In the genomic region with DNA sequence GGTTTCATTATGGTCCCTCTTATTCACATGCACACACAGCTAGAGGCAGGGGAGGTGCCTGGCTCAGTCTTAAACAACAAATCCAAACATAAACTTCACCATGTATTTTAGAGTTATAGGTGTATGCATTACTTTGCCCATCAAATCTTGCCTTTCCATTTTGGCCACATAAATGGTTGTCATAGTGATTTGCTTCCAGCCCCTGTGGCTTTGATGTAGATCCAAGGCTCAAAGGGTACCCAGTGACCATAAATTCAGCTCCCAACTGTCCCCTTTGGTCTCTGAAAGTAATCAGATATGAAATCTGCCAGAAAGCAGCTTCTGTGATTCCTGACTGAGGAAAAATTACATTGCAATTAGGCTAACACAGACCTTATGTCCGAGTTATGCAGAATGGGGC, we compare ENCODE assay signal across 16 mouse cellular contexts.
"Had no signal": no experiment of that assay in that cellular context is flagged by ENCODE, and none has a peak within 500 bp of the region (broad histone marks: within the 10 kb centered on the region; RNA-seq: fewer than 3 reads in every experiment).

No protein-coding gene starts in this region.

- H3K9me3 ChIP-seq: limb, embryonic 12.5 days; limb, embryonic 15.5 days; midbrain, embryonic 10.5 days; midbrain, embryonic 13.5 days; neural tube, embryonic 13.5 days had no signal

- H3K9ac ChIP-seq: limb, embryonic 12.5 days; limb, embryonic 15.5 days; liver, embryonic 14.5 days; liver, postnatal 0 days; lung, embryonic 14.5 days; midbrain, embryonic 13.5 days; neural tube, embryonic 13.5 days had no signal

- H3K4me3 ChIP-seq: limb, embryonic 12.5 days; limb, embryonic 15.5 days; midbrain, embryonic 10.5 days; midbrain, embryonic 13.5 days; myocyte; neural tube, embryonic 13.5 days had no signal

- DNase-seq: kidney, postnatal 25 days; liver, postnatal 0 days; lung, embryonic 14.5 days; thymus, adult 18-20 months; thymus, postnatal 36 days had no signal

- H3K36me3 ChIP-seq: limb, embryonic 12.5 days; limb, embryonic 15.5 days; midbrain, embryonic 10.5 days; midbrain, embryonic 13.5 days; neural tube, embryonic 13.5 days had no signal

- ATAC-seq: liver, postnatal 0 days; lung, postnatal 0 days; midbrain, embryonic 13.5 days; midbrain, embryonic 16.5 days had no signal

- H3K4me2 ChIP-seq: limb, embryonic 12.5 days; limb, embryonic 15.5 days; liver, embryonic 11.5 days; lung, embryonic 14.5 days; midbrain, embryonic 13.5 days; neural tube, embryonic 13.5 days had no signal

- H3K27ac ChIP-seq: limb, embryonic 12.5 days; limb, embryonic 15.5 days; liver, embryonic 14.5 days; macrophage; midbrain, embryonic 10.5 days; midbrain, embryonic 13.5 days; neural tube, embryonic 13.5 days had no signal

- H3K4me1 ChIP-seq: limb, embryonic 15.5 days had no signal

- H3K27me3 ChIP-seq: limb, embryonic 12.5 days; limb, embryonic 15.5 days; midbrain, embryonic 13.5 days had no signal
